Mouse (Mus musculus) c-Kit-positive CD71-negative TER-119-negative erythroid progenitor cells, embryonic 14.5 days (primary cell): ENCODE data around the gene Lin7c.
A peak's percentile ranks its signal among the peaks of the same experiment; 100 is the strongest.
"Not testable (repeated sequence)": the region's sequence is repeated elsewhere in the genome, so short reads cannot be mapped to it uniquely, and the experiment has no call there.

Experiments used
- DNase-seq: peaks from one replicate; pipeline ENCODE4 v3.0.0-alpha.2; 2013; ENCODE audit warnings: low read depth

Lin7c gene

GRCm38 (mm10) chr2:109890597-109890996 lies at the start of gene Lin7c:
Lin7c (plus strand) TSS chr2:109890853.
- peak; percentile 79 for DNase-seq

- no peak for DNase-seq
These were observed 44.3 kb upstream of the Lin7c start for GRCm38 (mm10) chr2:109846401-109846800.

GRCm38 (mm10) chr2:109848305-109848704 lies 42.3 kb upstream of the Lin7c start:
- DNase-seq, result no peak

GRCm38 (mm10) chr2:109848715-109849114 lies 41.9 kb upstream of the Lin7c start:
- no peak for DNase-seq

- DNase-seq, result no peak
These were observed 35.1 kb upstream of the Lin7c start for GRCm38 (mm10) chr2:109855601-109856000.

GRCm38 (mm10) chr2:109859671-109860070 lies 31.0 kb upstream of the Lin7c start:
- DNase-seq, result no peak

- DNase-seq, result no peak
These were observed 29.8 kb upstream of the Lin7c start for GRCm38 (mm10) chr2:109860832-109861231.

- not testable (repeated sequence) for DNase-seq
These were observed 11.2 kb upstream of the Lin7c start for GRCm38 (mm10) chr2:109879429-109879828.

GRCm38 (mm10) chr2:109881111-109881510 lies 9.5 kb upstream of the Lin7c start:
- no peak for DNase-seq

GRCm38 (mm10) chr2:109881625-109882024 lies 9.0 kb upstream of the Lin7c start:
- DNase-seq, result no peak

GRCm38 (mm10) chr2:109884106-109884505 lies 6.5 kb upstream of the Lin7c start:
- no peak for DNase-seq

- DNase-seq, result no peak
These were observed 6.1 kb upstream of the Lin7c start for GRCm38 (mm10) chr2:109884507-109884906.

- no peak for DNase-seq
These were observed 585 bp upstream of the Lin7c start for GRCm38 (mm10) chr2:109890068-109890467.

GRCm38 (mm10) chr2:109891031-109891430 lies 378 bp downstream of the Lin7c start:
- no peak for DNase-seq

- no peak for DNase-seq
These were observed 818 bp downstream of the Lin7c start for GRCm38 (mm10) chr2:109891471-109891870.

- no peak for DNase-seq
These were observed 5.7 kb downstream of the Lin7c start for GRCm38 (mm10) chr2:109896311-109896710.

GRCm38 (mm10) chr2:109902869-109903268 lies 12.2 kb downstream of the Lin7c start:
- DNase-seq, result no peak

GRCm38 (mm10) chr2:109904171-109904821 lies 13.6 kb downstream of the Lin7c start:
- DNase-seq, result peak; percentile 89

- DNase-seq, result no peak
These were observed 18.5 kb downstream of the Lin7c start for GRCm38 (mm10) chr2:109909122-109909521.

- DNase-seq, result no peak
These were observed 21.6 kb downstream of the Lin7c start for GRCm38 (mm10) chr2:109912216-109912615.

GRCm38 (mm10) chr2:109912766-109913165 lies 22.1 kb downstream of the Lin7c start:
- DNase-seq, result no peak

- DNase-seq, result no peak
These were observed 22.6 kb downstream of the Lin7c start for GRCm38 (mm10) chr2:109913241-109913640.

- no peak for DNase-seq
These were observed 23.9 kb downstream of the Lin7c start for GRCm38 (mm10) chr2:109914601-109915000.

GRCm38 (mm10) chr2:109916782-109917495 lies 26.3 kb downstream of the Lin7c start:
- no peak for DNase-seq
